Mouse (Mus musculus): ENCODE results near the gene Mgst2.

Mgst2 gene

GRCm38 (mm10) chr3:51660060-51660459 lies at the start of gene Mgst2:
Mgst2 (plus strand) TSS chr3:51660360.
- DNase-seq (ENCODE audit: low spot score), result no peak

GRCm38 (mm10) chr3:51611972-51612371 lies 48.2 kb upstream of the Mgst2 start:
- DNase-seq (ENCODE audit: low spot score), result peak; percentile 23

GRCm38 (mm10) chr3:51612398-51613356 lies 47.5 kb upstream of the Mgst2 start:
- DNase-seq (ENCODE audit: low spot score), result no peak

GRCm38 (mm10) chr3:51614278-51614677 lies 45.9 kb upstream of the Mgst2 start:
- DNase-seq (ENCODE audit: low spot score), result no peak

- no peak for DNase-seq (ENCODE audit: low spot score)
Measured at GRCm38 (mm10) chr3:51623956-51624355, 36.2 kb upstream of the Mgst2 start.

- DNase-seq (ENCODE audit: low spot score), result no peak
Measured at GRCm38 (mm10) chr3:51627741-51628140, 32.4 kb upstream of the Mgst2 start.

- no peak for DNase-seq (ENCODE audit: low spot score)
Measured at GRCm38 (mm10) chr3:51628977-51629376, 31.2 kb upstream of the Mgst2 start.

GRCm38 (mm10) chr3:51630746-51631145 lies 29.4 kb upstream of the Mgst2 start:
- DNase-seq (ENCODE audit: low spot score), result no peak

- DNase-seq (ENCODE audit: low spot score), result no peak
Measured at GRCm38 (mm10) chr3:51631971-51632370, 28.2 kb upstream of the Mgst2 start.

GRCm38 (mm10) chr3:51634451-51634850 lies 25.7 kb upstream of the Mgst2 start:
- no peak for DNase-seq (ENCODE audit: low spot score)

GRCm38 (mm10) chr3:51635960-51636359 lies 24.2 kb upstream of the Mgst2 start:
- no peak for DNase-seq (ENCODE audit: low spot score)

GRCm38 (mm10) chr3:51636700-51637099 lies 23.5 kb upstream of the Mgst2 start:
- DNase-seq (ENCODE audit: low spot score), result no peak

GRCm38 (mm10) chr3:51637326-51637725 lies 22.8 kb upstream of the Mgst2 start:
- no peak for DNase-seq (ENCODE audit: low spot score)

- DNase-seq (ENCODE audit: low spot score), result no peak
Measured at GRCm38 (mm10) chr3:51638260-51638659, 21.9 kb upstream of the Mgst2 start.

GRCm38 (mm10) chr3:51645484-51645883 lies 14.7 kb upstream of the Mgst2 start:
- no peak for DNase-seq (ENCODE audit: low spot score)

GRCm38 (mm10) chr3:51646301-51646700 lies 13.9 kb upstream of the Mgst2 start:
- DNase-seq (ENCODE audit: low spot score), result no peak

- DNase-seq (ENCODE audit: low spot score), result no peak
Measured at GRCm38 (mm10) chr3:51647356-51647755, 12.8 kb upstream of the Mgst2 start.

- peak; percentile 28 for DNase-seq (ENCODE audit: low spot score)
Measured at GRCm38 (mm10) chr3:51648037-51648664, 12.0 kb upstream of the Mgst2 start.

- DNase-seq (ENCODE audit: low spot score), result no peak
Measured at GRCm38 (mm10) chr3:51649426-51649825, 10.7 kb upstream of the Mgst2 start.

- DNase-seq (ENCODE audit: low spot score), result no peak
Measured at GRCm38 (mm10) chr3:51649986-51650385, 10.2 kb upstream of the Mgst2 start.

GRCm38 (mm10) chr3:51651149-51651548 lies 9.0 kb upstream of the Mgst2 start:
- DNase-seq (ENCODE audit: low spot score), result no peak

- peak; percentile 39 for DNase-seq (ENCODE audit: low spot score)
Measured at GRCm38 (mm10) chr3:51652292-51652691, 7.9 kb upstream of the Mgst2 start.

- DNase-seq (ENCODE audit: low spot score), result no peak
Measured at GRCm38 (mm10) chr3:51652701-51653100, 7.5 kb upstream of the Mgst2 start.

Measured in urinary bladder, postnatal 10 days (tissue).